Mouse (Mus musculus) adipocyte (in vitro differentiated cells): ENCODE measurements at regions not wholly inside any gene's neighbourhood (a gene's known extent, or its start where the extent isn't known, plus 50 kb on each side); places are given as distances from the start of the nearest gene placed in this dataset.
A peak's percentile ranks its signal among the peaks of the same experiment; 100 is the strongest.

ENCODE experiments used
- DNase-seq: peaks from one replicate; pipeline ENCODE4 v3.0.0-alpha.2; 2016; ENCODE audit warnings: low spot score

DNA sequence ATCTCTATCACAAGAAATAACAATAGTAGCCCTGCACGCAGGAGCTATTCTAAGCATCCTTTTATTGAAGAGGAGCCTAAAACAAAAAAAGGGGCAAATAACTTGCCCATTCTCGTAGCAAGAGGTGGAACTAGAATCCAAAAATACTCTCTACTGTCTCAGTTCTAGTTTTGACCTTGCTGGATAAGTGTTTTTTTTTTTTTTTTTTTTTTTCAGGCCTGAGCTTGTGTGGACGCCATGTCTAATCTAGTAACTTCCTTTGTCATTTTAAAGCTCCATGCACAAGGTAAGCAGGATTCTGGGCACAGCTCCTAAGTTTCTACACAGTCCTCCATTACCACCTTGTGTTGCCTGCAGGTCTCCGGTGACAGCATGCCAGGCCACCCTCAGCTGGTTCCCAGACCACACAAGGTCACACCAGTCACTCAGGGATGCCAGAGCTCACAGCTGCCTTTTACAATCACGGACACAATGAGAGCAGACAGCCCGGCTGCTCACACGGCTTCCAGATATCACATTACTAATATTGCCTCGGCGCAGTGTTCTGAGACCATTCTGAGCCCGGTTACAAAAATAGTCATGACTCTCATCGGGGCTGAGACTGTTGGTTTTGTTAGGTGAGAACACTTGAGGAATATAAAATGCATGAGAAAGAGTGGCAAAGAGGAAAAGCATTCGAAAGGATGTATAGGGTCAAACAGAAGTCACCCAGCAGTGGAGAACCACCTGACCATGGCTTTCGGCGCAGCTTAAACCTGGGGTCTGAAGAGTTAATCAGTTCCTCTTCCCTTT is 124.7 kb upstream of the Tank start:
- DNase-seq, result no peak

DNA sequence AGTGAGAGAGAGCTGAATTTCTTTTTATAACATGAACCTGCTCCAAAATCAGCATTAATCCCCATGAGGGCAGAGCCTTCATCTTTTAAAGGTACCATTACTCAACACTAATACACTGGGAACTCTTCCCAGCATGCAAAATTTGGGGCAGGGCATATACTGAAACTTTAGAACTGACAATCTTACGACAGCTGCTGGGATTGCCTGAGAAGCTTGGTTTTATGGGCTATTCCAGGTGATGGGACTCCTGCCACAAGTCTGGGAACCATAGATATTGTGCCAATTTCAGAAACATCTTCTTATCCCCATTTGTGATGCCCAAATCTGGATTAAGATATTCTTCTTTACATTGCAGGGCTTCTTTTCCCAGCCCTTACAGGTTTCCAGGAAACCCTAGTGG is 125.8 kb upstream of the Tank start:
- DNase-seq, result no peak

DNA sequence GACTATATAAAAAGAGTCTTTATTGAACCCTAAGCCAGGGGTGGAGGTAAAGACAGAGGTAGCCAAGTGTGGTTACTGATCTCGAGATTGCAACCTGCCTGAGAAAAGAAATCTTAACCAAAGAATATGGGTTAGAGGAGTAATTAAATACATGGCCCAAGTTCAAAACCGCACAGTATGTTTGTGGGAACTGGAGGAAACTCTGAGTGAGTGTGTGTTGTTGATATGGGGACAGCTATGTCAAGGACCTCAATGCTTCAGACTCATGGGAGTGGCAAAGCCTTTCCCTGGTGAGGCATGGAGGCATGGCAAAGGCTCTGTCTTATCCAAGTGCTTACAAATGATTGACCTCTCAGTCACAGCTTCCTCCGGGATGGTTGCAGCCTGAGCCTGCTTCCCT is 127.7 kb upstream of the Tank start:
- no peak for DNase-seq

DNA sequence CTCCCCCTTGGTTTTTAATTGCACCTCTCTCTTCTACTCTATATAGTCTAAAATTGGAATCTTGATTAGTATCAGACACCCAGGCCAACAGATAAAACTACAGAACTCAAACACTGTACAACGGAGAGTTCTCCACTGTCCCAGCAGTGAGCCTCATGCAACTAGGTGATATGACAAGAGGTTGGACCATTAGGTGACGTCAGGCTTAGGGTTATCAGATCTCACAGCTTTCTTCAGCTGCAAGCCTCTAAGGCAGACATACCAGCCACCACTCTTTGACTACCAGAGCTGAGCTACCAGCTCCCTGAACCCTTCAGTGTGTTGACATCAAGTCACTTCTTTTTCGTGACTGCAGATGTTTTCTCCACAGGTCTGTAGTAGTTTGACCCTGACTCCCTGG is 141.8 kb upstream of the Tank start:
- DNase-seq, result no peak

DNA sequence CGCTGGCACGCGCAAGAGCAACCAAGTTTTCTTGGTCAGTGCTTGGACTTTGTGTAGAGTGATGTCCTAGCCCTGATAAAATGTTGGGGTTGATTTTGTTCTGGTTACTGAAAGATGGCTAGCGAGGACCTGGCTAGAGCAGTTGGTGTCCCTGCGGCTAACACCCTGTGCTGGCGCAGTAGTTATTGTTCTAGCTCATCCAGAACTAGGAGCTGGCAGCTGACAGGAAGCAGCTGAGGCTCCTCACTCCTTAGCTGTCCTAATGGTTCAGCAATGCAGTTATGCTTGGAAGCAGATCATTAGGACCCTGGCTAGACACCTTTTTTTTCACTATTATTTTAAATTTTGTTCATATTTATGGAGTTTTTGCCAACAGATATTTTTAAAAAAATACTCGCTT is 170.5 kb upstream of the Tank start:
- no peak for DNase-seq

DNA sequence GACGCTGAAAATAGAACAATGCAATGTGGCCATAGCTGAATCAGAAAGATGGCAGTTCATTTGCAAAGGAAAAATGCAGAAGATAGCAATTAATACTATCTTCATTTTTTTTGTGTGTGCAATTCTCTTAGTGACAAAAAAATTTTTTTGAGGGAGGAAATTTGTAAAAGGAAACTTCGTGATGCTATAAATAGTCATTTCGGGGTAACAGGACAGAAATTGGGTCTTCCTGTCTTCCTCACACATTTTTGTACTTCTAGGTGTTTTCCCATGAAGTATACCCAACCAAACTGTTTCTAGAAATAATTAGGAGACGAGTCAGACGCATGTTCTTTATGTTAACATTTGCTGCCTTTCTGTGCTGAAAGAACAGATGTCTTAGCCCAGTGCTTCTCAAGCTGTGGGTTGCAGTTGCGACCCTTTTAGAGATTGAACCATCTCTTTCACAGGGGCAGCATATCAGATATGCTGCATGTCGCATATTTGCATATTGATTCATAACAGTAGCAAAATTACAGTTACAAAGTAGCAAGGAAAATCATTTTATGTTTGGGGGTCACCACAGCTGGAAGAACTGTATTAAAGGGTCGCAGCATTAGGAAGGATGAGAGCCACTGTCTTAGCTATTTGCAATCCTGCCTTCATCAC is 172.2 kb upstream of the Tank start:
- no peak for DNase-seq

DNA sequence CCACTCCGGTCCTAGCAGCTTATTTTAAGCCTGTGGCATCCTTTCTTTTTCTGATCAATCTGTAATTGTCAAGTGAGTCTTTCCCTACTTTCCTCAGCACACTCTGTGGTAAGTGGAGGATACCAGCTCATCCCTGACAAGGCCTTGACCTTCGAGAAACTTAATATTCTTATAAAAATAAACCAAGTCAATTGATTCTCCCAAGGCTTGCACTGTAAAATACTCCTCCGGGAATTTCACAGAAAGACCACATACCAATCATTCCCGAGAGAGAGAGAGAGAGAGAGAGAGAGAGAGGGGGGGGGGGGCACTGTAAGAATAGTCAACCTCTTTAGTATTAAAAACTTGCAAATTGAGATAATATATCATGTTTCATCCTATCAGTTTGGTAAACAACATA is 173.1 kb upstream of the Tank start:
- no peak for DNase-seq

DNA sequence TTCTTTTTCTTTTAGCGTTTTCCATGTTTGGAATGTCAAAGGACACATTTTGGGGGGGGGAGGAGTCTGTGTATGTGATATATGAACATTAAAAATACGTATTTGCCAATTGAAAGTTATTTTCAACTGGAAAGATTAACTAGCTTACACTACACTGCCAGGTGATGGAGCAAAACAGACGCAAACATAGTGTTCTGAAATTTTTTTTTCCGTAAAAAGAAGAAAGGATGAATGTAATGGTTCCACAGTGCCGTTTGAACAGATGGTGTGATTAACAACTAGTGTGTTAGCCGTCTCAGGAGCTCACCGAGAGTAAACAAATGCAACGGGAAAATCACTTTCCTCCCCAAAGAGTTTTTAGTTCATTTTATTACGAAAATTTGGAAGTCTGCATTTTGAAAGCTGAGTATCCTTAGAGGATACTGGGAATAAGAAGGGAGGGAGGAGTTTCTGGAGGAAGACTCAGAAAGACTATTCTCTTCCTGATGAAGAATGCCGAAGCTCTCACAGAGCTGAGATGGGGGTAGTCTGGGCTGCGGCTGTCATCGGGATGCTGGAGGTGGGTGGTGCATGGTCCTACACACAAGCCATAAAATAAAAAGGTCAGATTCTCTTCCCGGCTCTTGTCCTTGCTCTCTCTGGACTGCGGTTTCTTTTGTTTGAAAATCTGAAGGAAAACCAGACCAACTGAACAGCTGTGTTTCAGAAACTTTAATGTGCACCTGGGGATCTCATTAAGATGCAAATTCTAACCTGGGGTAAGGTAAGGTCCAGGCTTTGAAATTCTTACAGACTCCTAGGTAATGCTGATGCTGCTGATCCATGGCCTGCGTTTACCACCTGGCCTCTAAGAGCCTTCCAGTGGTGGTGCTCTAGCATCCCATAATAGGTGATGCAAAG is 175.5 kb upstream of the Tank start:
- DNase-seq, result no peak

DNA sequence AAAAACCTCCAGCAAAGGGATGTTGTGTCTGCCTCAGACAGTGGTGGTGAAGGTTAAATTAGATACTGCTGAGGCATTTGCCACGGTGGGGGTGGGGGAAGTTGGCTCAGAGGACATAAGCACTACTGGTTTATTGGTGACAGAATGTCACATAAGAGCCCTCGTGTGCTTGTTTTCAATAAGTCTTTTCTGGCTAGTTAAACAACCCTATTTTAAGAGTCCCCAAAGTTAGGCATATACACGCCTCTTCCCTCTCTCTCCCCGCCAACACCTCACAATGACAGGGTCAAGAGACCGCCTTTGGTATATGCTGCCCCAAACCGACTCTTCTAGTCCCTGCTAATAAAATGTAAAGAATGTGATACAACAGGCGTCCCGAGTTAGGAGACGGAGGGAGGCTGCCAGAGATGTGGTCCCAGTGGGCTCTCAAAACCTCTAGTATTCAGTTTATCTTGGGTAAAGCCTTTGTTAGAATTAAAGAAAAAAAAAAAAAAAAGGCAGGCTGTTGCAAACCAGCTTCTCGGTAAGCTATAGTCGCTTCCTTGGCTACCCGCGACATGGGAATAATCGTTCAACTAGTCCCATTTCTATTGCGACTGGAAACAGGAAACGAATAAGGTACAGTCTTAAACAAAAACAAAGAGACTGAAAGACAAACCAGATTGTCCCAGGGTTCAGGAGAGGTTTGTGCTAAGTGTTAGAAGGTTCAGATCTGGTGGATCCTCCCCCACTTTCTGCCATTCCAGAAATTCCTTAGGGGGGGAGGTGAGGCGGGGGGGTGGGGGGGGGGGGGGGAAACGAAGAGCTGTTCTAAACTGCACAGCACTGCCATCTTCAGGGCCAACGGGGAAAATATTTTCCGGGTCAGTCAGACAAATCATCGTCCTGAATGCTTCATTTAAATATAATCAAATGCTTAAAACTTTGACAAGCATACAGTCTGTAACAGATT is 176.5 kb upstream of the Tank start:
- peak; percentile 84 for DNase-seq

DNA sequence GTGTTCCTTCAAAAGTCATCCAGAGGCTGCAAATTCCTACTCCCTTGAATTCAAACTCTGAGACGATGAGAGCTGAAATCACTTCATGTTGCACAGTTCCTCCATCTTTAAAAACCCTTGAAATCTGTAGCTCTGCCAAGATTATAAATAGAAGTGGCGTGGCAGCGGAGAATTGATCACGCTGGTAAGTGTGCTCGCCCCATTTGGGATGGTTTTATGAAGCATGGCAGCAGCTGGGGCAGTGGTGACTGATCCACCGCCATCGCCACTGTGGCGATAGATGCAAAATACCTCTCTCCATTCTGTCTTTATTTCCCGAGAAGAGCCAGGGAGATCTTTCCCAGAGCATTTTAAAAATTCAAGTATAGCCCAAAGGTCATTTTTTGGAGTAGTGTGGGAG is 179.8 kb upstream of the Tank start:
- DNase-seq, result no peak

DNA sequence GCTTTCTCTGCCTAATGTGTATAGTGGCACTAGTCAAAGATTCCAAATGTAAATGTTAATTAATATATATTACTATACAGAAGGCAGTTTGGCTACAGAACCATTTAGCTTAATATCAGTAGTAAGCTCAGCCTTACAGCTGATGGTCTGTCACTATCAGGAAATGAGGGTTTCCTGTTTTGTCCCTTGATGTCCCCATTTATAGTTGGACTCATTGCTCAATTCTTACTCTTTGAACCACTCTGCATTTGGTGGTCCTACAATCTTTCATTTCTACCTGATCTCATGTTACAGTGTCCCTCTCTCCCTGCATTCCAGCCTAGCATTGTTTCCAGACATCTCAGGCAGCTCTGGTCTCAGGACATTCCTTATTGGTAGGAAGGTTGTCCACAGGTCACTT is 188.8 kb upstream of the Tank start:
- no peak for DNase-seq

DNA sequence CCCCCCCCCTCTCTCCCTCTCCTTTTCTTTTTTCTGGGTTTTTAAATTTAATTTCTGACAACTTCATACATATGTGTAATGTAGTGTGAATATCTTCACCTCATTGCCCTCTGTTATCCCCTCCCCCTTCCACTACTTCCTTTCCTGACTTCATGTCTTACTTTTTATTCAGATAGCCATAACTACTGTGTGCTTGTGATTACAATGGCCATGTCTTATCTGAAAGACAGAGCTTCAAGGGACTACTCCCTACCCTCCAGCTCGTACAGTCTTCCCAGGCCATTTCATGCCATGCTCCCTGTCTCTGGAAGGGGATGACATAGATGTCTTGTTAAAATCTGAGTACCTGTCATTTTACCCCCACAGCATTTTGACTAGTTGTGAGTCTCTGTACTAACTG is 189.2 kb upstream of the Tank start:
- DNase-seq, result no peak

DNA sequence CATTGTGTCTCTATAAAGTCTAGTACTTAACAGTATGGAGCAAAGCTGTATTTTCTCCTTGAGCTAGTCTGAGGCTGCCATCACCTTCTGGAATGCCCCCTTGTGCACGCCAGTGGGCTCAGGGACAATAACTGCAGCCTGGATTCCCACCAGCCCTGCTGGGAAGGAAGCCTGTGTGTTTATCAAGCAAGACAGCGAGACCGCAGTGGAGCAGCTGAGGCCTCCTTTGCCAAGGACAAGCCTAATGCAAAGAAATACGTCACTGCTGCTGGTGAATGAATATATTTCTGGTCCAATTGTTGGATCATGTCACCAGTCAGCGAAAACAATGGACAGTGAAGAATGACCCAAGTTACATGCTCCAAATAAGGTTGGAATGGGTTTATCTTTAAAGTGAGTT is 190.8 kb upstream of the Tank start:
- DNase-seq, result no peak

DNA sequence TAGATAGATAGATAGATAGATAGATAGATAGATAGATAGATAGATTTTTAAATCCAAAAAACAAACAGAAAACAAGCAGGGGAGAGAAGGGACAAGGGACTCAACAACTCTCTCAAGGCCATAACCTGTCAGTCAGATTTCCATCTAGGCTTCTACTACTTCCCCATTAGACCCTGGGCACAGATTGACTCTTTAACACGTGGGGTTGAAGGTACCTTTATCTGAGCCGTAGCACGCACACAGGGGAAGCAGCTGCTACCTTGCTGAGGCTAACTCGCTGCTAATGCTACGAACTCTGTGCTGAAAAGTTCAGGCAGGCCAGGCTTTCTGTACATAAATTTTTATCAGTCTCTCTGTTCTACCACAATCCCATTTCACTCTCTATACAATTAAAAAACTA is 191.4 kb upstream of the Tank start:
- no peak for DNase-seq

DNA sequence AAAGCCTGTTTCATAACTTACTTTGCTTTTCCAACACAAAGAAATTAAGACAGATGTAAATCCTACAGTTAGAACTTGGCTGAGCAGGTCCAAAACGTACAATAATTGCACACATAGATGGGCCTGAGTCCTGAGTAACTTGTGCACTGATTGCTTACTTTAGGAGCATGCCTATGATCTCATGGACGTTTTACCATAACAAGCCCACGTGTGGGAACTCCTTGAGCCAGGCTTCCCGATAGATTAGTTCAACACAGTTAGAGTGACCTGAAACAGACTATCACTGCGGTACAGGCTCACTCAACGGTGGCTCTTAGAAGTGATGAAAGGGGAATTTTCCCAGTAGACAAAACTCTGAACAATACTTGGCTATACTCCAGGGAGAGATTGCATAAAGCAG is 193.9 kb upstream of the Tank start:
- DNase-seq, result peak; percentile 19

DNA sequence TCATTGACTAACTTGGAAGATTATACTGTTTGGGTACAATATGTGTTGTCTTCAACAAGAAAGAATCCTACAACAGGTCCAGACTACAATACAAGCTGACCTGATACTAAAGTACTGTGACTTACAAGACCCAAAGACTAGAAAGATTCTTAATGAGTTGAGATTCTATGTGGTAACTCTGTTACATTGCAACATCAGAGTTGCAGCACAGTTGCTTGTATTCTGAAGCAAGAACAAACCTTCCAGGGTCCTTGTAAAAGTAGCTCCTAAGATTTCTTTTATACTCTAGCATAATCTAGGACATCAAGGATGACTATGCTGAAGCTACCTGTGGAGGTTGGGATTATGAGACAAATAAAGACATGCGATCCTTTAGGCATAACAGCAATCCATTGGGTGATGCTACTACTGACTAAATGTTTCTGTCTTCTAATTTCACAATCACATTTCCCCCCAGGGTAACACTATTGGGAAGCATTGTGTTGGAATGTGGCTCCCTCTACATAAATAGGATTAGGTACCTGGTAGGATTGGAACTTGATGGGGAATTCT is 194.6 kb upstream of the Tank start:
- peak; percentile 38 for DNase-seq

DNA sequence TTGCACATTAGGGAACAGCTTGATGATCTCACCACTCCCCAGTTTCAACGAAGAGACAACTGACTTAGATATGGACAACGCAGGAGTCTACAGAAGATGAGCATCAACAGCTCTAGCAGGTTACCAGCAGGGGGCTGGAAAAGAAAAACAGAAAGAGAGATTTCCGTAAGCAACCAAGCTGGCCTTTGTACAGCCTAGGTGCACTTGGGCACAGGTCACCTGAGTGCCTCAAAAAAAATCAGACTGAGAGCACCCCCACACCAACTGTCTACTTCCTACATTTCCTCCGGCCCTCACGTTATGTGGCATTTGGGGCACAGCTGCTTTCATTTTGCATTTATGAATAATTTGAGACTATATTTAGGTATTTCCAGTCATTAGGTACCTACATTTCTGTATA is 199.3 kb upstream of the Tank start:
- no peak for DNase-seq

DNA sequence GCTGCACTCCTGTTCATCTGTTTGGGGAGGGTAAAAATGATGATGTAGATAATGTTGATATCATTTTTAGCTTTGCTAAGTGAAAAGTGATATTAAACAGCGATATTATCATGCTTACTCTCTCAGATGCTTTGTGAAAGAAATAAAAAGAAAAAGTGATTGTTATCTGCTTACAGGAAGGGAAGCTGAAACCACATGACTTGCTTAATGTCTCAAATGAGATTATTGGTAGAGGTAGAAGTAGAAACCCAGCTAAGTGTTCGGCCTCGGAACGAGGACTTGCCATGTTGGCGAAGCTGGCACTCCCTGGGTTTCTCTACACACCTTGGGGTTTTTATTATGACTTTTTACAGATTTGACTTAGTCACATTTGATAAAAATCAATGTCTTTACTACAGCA is 200.1 kb upstream of the Tank start:
- DNase-seq, result no peak

DNA sequence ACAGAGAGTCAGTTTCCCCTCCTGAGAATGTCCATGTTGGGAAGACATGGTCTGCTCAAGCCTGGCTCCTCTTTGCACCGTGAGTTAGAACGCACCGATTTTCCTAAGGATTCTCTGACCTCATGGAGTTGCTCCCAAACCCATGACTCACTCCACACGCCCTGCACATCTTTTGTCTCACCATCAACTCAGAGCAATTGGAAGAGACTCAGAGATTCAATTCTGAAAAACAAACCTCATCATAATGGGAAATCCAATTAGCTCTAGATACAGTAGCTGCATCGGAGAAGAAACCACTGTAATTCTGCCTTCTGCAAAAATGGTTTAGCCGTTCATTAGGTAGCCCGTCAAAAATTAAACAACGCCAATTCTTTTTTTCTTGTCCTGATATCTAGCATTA is 200.6 kb upstream of the Tank start:
- no peak for DNase-seq

DNA sequence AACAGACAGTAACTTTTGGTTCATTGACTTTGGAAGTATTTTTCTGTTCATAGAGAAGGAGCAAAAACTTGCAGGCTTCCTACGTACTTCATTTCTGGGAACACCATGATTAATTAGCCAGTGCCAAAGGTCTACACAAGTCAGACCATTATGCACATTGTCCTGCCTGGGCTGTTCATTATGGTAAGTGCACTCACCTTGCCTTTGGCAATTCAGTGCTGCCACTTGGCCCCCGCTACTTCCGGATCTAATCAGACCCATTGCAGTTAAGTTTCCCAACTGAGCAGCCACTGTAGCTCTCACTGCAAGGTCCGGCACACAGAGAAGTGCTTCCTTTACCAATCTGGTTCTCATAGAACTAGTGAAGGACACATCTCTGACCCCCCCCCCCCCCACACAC is 215.8 kb upstream of the Tank start:
- no peak for DNase-seq

DNA sequence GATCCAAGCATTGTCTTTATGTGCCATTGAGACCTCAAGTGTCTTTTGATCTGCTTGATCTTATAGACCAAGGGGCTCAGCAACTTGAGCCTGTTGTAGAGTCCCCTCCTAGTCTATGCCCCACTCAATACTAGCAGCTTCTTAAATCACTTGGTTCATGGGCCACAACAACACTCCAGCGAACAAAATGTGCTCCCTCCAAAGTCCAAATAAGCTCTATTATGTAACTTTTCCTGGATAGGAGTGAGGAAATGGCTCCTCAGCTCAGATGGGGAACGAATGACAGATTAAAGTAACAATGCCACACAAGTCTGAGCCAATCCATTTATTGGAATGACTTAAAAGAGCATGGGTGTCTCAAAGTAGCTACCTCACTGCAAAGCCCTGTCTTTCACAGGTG is 217.0 kb upstream of the Tank start:
- DNase-seq, result no peak

DNA sequence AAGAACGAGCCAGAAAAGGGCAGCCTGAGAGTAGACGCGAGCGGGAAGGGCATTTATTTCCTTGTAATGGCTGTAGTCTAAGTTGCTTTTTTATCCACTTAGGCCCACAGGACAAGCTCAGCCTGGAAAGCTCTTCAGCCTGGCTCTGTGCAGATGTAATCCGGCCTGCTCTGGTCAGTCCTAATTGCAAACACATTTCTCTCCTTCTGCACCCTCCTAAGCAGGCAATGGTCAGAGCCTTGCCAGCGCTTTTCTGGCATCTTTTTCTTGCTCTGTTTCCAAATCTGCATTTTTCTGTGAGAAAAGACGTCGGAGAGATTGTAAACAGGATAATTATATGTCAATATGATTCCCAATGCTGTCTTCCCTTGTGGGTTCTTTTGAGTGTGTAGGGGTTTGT is 224.3 kb upstream of the Tank start:
- DNase-seq, result peak; percentile 93
